13 mouse cellular contexts compared by ENCODE assay signal in the genomic region with DNA sequence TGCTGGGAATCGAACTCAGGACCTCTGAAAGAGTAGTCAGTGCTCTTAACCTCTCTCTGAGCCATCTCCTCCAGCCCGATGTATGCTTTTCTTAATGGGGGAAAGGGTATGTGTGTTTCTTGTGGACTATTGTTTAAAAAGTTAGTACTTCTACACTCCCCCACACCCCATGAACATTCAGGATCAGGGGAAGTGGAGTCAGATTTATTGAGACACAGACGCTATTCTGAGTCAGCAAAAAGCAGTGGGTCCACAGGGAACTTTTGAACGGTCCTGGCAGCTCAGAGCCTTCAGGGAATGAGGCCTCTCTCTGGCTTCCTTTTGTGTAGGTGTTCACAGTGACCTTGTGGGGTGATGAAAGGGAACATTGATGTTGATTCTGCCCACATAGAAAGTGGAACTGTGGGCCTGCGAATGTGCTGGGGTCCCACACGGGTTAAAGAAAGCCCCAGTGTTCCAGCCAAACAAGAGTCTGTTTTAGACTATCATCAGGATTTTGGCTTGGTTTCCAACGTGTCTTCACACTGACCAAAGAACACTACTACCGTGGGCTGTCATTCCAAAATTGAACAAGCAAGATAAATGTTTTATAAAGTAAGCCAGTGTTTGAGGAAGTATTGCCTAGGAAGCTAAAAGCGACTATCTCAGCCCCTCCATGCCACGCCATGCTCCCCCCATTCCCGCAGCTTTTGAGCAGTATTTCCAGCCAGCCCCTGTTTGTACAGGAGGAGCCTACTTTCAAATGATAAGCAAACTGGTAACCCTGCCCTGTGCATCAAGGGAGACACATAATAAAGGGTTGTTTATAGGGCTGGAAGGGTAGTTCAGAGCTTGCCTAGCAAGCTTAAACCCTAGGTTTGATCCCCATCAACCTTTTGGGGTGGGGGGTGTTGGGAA. TPM values are rescaled to one million over a fixed set of nuclear protein-coding genes. Genes with fewer than 3 reads are reported as not detected.
A peak's percentile ranks its signal among the peaks of the same experiment; 100 is the strongest.
DNase-seq lines count a peak whose midpoint lies in the region; ATAC-seq and TF ChIP-seq lines count a peak whose summit lies in the region.
"Had no signal": no experiment of that assay in that cellular context is flagged by ENCODE, and none has a peak within 500 bp of the region (broad histone marks: within the 10 kb centered on the region; RNA-seq: fewer than 3 reads in every experiment).

No protein-coding gene starts in this region.

- H3K4me3 ChIP-seq in heart, embryonic 10.5 days, result no peak overlapping the region
- no peak overlapping the region for H3K4me3 ChIP-seq in intestine, postnatal 0 days (ENCODE audit: low read depth, low read length)
- H3K4me3 ChIP-seq in intestine, embryonic 16.5 days (ENCODE audit: low read length), result no peak overlapping the region
- H3K4me3 ChIP-seq in bone marrow macrophage, adult 2 months (ENCODE audit: insufficient read depth, low read length), result no peak overlapping the region
- H3K4me3 ChIP-seq: limb, embryonic 13.5 days had no signal

- 70% methylated on average over 11 of the region's 11 CpGs for WGBS in heart, embryonic 10.5 days
- WGBS in intestine, postnatal 0 days, result 55% methylated on average over 11 of the region's 11 CpGs
- 67% methylated on average over 11 of the region's 11 CpGs for WGBS in intestine, embryonic 16.5 days

- H3K9ac ChIP-seq in intestine, postnatal 0 days (ENCODE audit: low read depth, low read length), result no peak overlapping the region
- H3K9ac ChIP-seq in intestine, embryonic 16.5 days (ENCODE audit: low read depth, low read length), result no peak overlapping the region
- H3K9ac ChIP-seq: limb, embryonic 13.5 days had no signal

- H3K27me3 ChIP-seq in heart, embryonic 10.5 days (ENCODE audit: insufficient read depth, poor library complexity, severe bottlenecking), result no peaks in the 10 kb centered on the region
- no peaks in the 10 kb centered on the region for H3K27me3 ChIP-seq in intestine, postnatal 0 days (replicated peaks; ENCODE audit: control insufficient read depth, insufficient read depth, low read length)
- H3K27me3 ChIP-seq in intestine, embryonic 16.5 days (replicated peaks; ENCODE audit: control insufficient read depth, insufficient read depth, low read length), result no peaks in the 10 kb centered on the region

- TF ChIP-seq POLR2A in bone marrow macrophage, adult 2 months (IDR thresholded peaks at IDR 0.05; ENCODE audit: borderline replicate concordance, low read depth, low read length), result no peak

- H3K9me3 ChIP-seq in heart, embryonic 10.5 days, result no peaks in the 10 kb centered on the region
- no peaks in the 10 kb centered on the region for H3K9me3 ChIP-seq in intestine, postnatal 0 days (ENCODE audit: control insufficient read depth)
- H3K9me3 ChIP-seq in intestine, embryonic 16.5 days (ENCODE audit: control insufficient read depth, low read length), result no peaks in the 10 kb centered on the region
- H3K9me3 ChIP-seq: limb, embryonic 13.5 days had no signal

- peak overlapping the region; percentile 29; the same call in 1 of the 2 replicates for H3K27ac ChIP-seq in heart, embryonic 10.5 days
- no peak overlapping the region for H3K27ac ChIP-seq in intestine, postnatal 0 days (ENCODE audit: low read depth, low read length)
- H3K27ac ChIP-seq in intestine, embryonic 16.5 days (ENCODE audit: low read length), result no peak overlapping the region
- H3K27ac ChIP-seq in bone marrow macrophage, adult 2 months (ENCODE audit: insufficient read depth, low read depth, low read length), result 0 out of 2 replicates have a peak overlapping the region, but pooled peaks have one; percentile 14
- H3K27ac ChIP-seq: limb, embryonic 13.5 days; macrophage had no signal

- intact Hi-C loops in heart, postnatal 25 days (cut with DNase I), result no loop called here
- intact Hi-C loops in gastrocnemius, postnatal 36 days (cut with DNase I), result no loop called here

- TF ChIP-seq CTCF in intestine, postnatal 0 days (IDR thresholded peaks at IDR 0.05; ENCODE audit: low read depth), result 0 out of 2 replicates have a peak, but pooled peaks have one; percentile 0
- no peak for TF ChIP-seq CTCF in bone marrow macrophage, adult 2 months (IDR thresholded peaks at IDR 0.05; ENCODE audit: low read depth, low read length)

- no peak for DNase-seq in heart, embryonic 10.5 days (ENCODE audit: low spot score)
- DNase-seq in heart, postnatal 25 days (ENCODE audit: low spot score), result no peak
- no peak for DNase-seq in urinary bladder, postnatal 14 days (ENCODE audit: low spot score)
- no peak for DNase-seq in gastrocnemius, postnatal 36 days
- DNase-seq: adrenal gland, adult 8-10 months; embryo, embryonic 11 days; kidney, postnatal 36 days had no signal

- peaks cover 50% of the 10 kb centered on the region for H3K4me1 ChIP-seq in heart, embryonic 10.5 days
- 0 out of 2 replicates have a peak, but pooled peaks cover 5% of the 10 kb centered on the region for H3K4me1 ChIP-seq in intestine, postnatal 0 days (replicated peaks; ENCODE audit: control insufficient read depth, insufficient read depth, low read length)
- no peaks in the 10 kb centered on the region; the same call in 1 of the 2 replicates for H3K4me1 ChIP-seq in intestine, embryonic 16.5 days (ENCODE audit: control insufficient read depth, insufficient read depth, low read length)
- peaks cover 11% of the 10 kb centered on the region for H3K4me1 ChIP-seq in bone marrow macrophage, adult 2 months (ENCODE audit: control insufficient read depth, insufficient read depth, low read length)
- H3K4me1 ChIP-seq: limb, embryonic 13.5 days had no signal

- no peak for ATAC-seq in intestine, postnatal 0 days
- no peak for ATAC-seq in intestine, embryonic 16.5 days
- ATAC-seq in megakaryocyte, adult 5-6 weeks (ENCODE audit: poor library complexity, severe bottlenecking), result peak; percentile 30; the same call in 1 of the 2 replicates

- H3K4me2 ChIP-seq in intestine, postnatal 0 days (replicated peaks; ENCODE audit: low read depth), result no peak overlapping the region
- H3K4me2 ChIP-seq in intestine, embryonic 16.5 days (ENCODE audit: low read depth, low read length), result no peak overlapping the region
- H3K4me2 ChIP-seq: limb, embryonic 13.5 days had no signal

- H3K36me3 ChIP-seq in heart, embryonic 10.5 days, result peaks cover 4% of the 10 kb centered on the region; the same call in 1 of the 2 replicates
- 0 out of 2 replicates have a peak, but pooled peaks cover 5% of the 10 kb centered on the region for H3K36me3 ChIP-seq in intestine, postnatal 0 days (ENCODE audit: control insufficient read depth, insufficient read depth)
- peaks cover 3% of the 10 kb centered on the region; the same call in 1 of the 2 replicates for H3K36me3 ChIP-seq in intestine, embryonic 16.5 days (ENCODE audit: control insufficient read depth, insufficient read depth, low read length)

RNA-seq across cellular contexts. Expression of gene Crebrf, which starts 9.7 kb away (rescaled TPM):
- 2.7 and 4.5 TPM in 2 replicates for polyA plus RNA-seq in heart, embryonic 10.5 days (2016; fragmentation: Nextera tagmentation; extraction: Ambion mirVana)
- 10 to 100 TPM; 65.4 to 72.4 TPM for total RNA-seq in heart, postnatal 25 days (2021)
- 13.5 and 15.1 TPM in 2 replicates for polyA plus RNA-seq in intestine, postnatal 0 days (2015; fragmentation: Nextera tagmentation; extraction: Ambion mirVana)
- polyA plus RNA-seq in intestine, embryonic 16.5 days (2015; fragmentation: Nextera tagmentation; extraction: Ambion mirVana), result 8.1 and 9.4 TPM in 2 replicates
- polyA plus RNA-seq in bone marrow macrophage, adult 2 months (2012; ENCODE audit: insufficient read depth, insufficient read length, missing spikeins), result 47.9 and 55.0 TPM in 2 replicates
- 24.7 and 31.2 TPM in 2 replicates for total RNA-seq in megakaryocyte, adult 5-6 weeks (2015)
- 30.1 and 39.5 TPM in 2 replicates for total RNA-seq in megakaryocyte, adult 5-6 weeks (2017)
- 10 to 100 TPM; 20.9 to 34.0 TPM for total RNA-seq in gastrocnemius, postnatal 36 days (2021)

RNA-seq across cellular contexts. Expression of gene Atp6v0e, which starts 42.7 kb away (rescaled TPM):
- 189 and 213 TPM in 2 replicates for polyA plus RNA-seq in heart, embryonic 10.5 days (2016; fragmentation: Nextera tagmentation; extraction: Ambion mirVana)
- total RNA-seq in heart, postnatal 25 days (2021), result 10 to 100 TPM; 64.5 to 66.4 TPM
- 523 and 571 TPM in 2 replicates for polyA plus RNA-seq in intestine, postnatal 0 days (2015; fragmentation: Nextera tagmentation; extraction: Ambion mirVana)
- 311 and 334 TPM in 2 replicates for polyA plus RNA-seq in intestine, embryonic 16.5 days (2015; fragmentation: Nextera tagmentation; extraction: Ambion mirVana)
- polyA plus RNA-seq in bone marrow macrophage, adult 2 months (2012; ENCODE audit: insufficient read depth, insufficient read length, missing spikeins), result 298 and 337 TPM in 2 replicates
- total RNA-seq in megakaryocyte, adult 5-6 weeks (2015), result 304 and 336 TPM in 2 replicates
- total RNA-seq in megakaryocyte, adult 5-6 weeks (2017), result 529 and 571 TPM in 2 replicates
- total RNA-seq in gastrocnemius, postnatal 36 days (2021), result 10 to 100 TPM; 32.7 to 34.6 TPM

Comparison
In these comparisons a context has a peak if more than half of its experiments do, and no peak if none do; other contexts are left out.
1. H3K27ac ChIP-seq: peak in heart, embryonic 10.5 days (single experiment) and bone marrow macrophage, adult 2 months (single experiment); none in intestine, postnatal 0 days (single experiment) and intestine, embryonic 16.5 days (single experiment).